Comparison of ENCODE assay signal across 13 mouse cellular contexts in the genomic region with DNA sequence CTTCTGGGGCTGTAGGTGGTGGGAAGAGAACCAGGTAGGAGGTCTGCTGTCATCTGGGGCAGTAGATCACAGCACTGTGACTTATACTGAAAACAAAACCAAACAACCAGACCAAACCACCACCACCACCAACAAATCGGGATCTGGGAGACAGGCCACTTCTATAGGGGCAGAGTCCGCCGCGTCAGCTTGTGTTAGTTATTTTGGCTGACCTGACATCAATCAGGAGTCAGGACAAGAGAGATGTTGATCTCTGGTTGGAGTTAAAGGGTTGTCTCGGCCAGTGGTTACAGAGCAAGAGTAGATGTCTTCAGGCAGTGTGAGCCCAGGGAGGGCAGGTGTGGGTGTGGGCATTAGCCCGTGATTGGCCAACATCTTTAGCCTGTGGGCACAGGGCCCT. TPM values are rescaled to one million over a fixed set of nuclear protein-coding genes. Genes with fewer than 3 reads are reported as not detected.
DNase-seq lines count a peak whose midpoint lies in the region; ATAC-seq and TF ChIP-seq lines count a peak whose summit lies in the region.
"Had no signal": no experiment of that assay in that cellular context is flagged by ENCODE, and none has a peak within 500 bp of the region (broad histone marks: within the 10 kb centered on the region; RNA-seq: fewer than 3 reads in every experiment).

No protein-coding gene starts in this region.

- DNase-seq in heart, adult 2 months: no peak
- DNase-seq in heart, postnatal 36 days: no peak
- DNase-seq in lung, postnatal 4 days: no peak
- no peak for DNase-seq in hindbrain, postnatal 0 days (ENCODE audit: low spot score)
- no peak for DNase-seq in B cell, adult 2 months
- no peak for DNase-seq in testis, postnatal 10 days (ENCODE audit: low spot score)
- DNase-seq: cerebellum, postnatal 14 days; gastrocnemius, postnatal 10 days; right cerebral cortex, postnatal 4 days had no signal

- no peak for TF ChIP-seq CTCF in heart, adult 2 months (IDR thresholded peaks at IDR 0.05)
- no peak for TF ChIP-seq CTCF in hindbrain, postnatal 0 days (IDR thresholded peaks at IDR 0.05; ENCODE audit: low read depth)

- no peak for TF ChIP-seq EP300 in heart, adult 2 months (IDR thresholded peaks at IDR 0.05; ENCODE audit: insufficient read depth, low read depth, low read length)

- peak overlapping the region; percentile 60; the same call in 1 of the 2 replicates for H3K4me2 ChIP-seq in lung, embryonic 16.5 days (ENCODE audit: low read depth, low read length)
- no peak overlapping the region for H3K4me2 ChIP-seq in hindbrain, postnatal 0 days (ENCODE audit: low read depth, low read length)
- peak overlapping the region; percentile 50 for H3K4me2 ChIP-seq in myocyte (ENCODE audit: low read depth)

- intact Hi-C loops in heart, adult 2 months (cut with DNase I): loop anchor here (2.0 kb wide), 1 partner anchor 16 kb away; no protein-coding TSS in a partner anchor
- intact Hi-C loops in heart, postnatal 36 days (cut with DNase I): no loop called here

- no peaks in the 10 kb centered on the region for H3K9me3 ChIP-seq in lung, embryonic 16.5 days (ENCODE audit: control insufficient read depth, low read length)
- H3K9me3 ChIP-seq in hindbrain, postnatal 0 days (ENCODE audit: low read length): no peaks in the 10 kb centered on the region

- H3ac ChIP-seq in myocyte (ENCODE audit: control insufficient read depth, insufficient read length): no peak overlapping the region

- 63% methylated on average over 6 of the region's 6 CpGs for WGBS in heart, adult 2 months
- WGBS in lung, embryonic 16.5 days: 67% methylated on average over 6 of the region's 6 CpGs
- 92% methylated on average over 6 of the region's 6 CpGs for WGBS in hindbrain, postnatal 0 days

- peak overlapping the region; percentile 57 for H3K9ac ChIP-seq in heart, adult 2 months (ENCODE audit: low read depth, low read length)
- peak overlapping the region; percentile 57; the same call in 1 of the 2 replicates for H3K9ac ChIP-seq in lung, embryonic 16.5 days (ENCODE audit: low read length)
- H3K9ac ChIP-seq in hindbrain, postnatal 0 days (replicated peaks; ENCODE audit: low read length): no peak overlapping the region

- no peak for TF ChIP-seq POLR2A in heart, adult 2 months (IDR thresholded peaks at IDR 0.05; ENCODE audit: insufficient read depth, low read depth, low read length)
- no peak for TF ChIP-seq POLR2A in myocyte (IDR thresholded peaks at IDR 0.05; ENCODE audit: insufficient read length, low read depth)

- H3K27me3 ChIP-seq in heart, adult 2 months (ENCODE audit: control insufficient read depth, insufficient read depth, low read length): no peaks in the 10 kb centered on the region
- H3K27me3 ChIP-seq in lung, embryonic 16.5 days (ENCODE audit: control insufficient read depth, insufficient read depth, low read depth, low read length): no peaks in the 10 kb centered on the region
- H3K27me3 ChIP-seq in hindbrain, postnatal 0 days (ENCODE audit: insufficient read depth, low read length): no peaks in the 10 kb centered on the region
- no peaks in the 10 kb centered on the region for H3K27me3 ChIP-seq in myocyte (ENCODE audit: control insufficient read depth, insufficient read depth, insufficient read length)

- no peaks in the 10 kb centered on the region; the same call in none of the 2 replicates for H3K36me3 ChIP-seq in heart, adult 2 months (ENCODE audit: control insufficient read depth, insufficient read depth, low read length)
- no peaks in the 10 kb centered on the region; the same call in 1 of the 2 replicates for H3K36me3 ChIP-seq in lung, embryonic 16.5 days (ENCODE audit: control insufficient read depth, insufficient read depth, low read length)
- no peaks in the 10 kb centered on the region for H3K36me3 ChIP-seq in hindbrain, postnatal 0 days (ENCODE audit: insufficient read depth, low read length)
- peaks cover 5% of the 10 kb centered on the region for H3K36me3 ChIP-seq in myocyte (ENCODE audit: control insufficient read depth, insufficient read depth)

- ATAC-seq in lung, embryonic 16.5 days (ENCODE audit: low read depth): peak; percentile 3
- ATAC-seq in hindbrain, postnatal 0 days: no peak

- H3K4me3 ChIP-seq in heart, adult 2 months: no peak overlapping the region
- no peak overlapping the region for H3K4me3 ChIP-seq in lung, embryonic 16.5 days (ENCODE audit: low read length)
- no peak overlapping the region for H3K4me3 ChIP-seq in hindbrain, postnatal 0 days (ENCODE audit: low read length)
- H3K4me3 ChIP-seq in myocyte: no peak overlapping the region

- H3K79me2 ChIP-seq in heart, adult 2 months (replicated peaks; ENCODE audit: control insufficient read depth, insufficient read depth, low read length): peaks cover 12% of the 10 kb centered on the region
- peaks cover 89% of the 10 kb centered on the region for H3K79me2 ChIP-seq in myocyte (ENCODE audit: control insufficient read depth, insufficient read depth)

- peaks cover 36% of the 10 kb centered on the region for H3K4me1 ChIP-seq in heart, adult 2 months (ENCODE audit: control insufficient read depth, insufficient read depth, low read length)
- H3K4me1 ChIP-seq in lung, embryonic 16.5 days (replicated peaks; ENCODE audit: control insufficient read depth, insufficient read depth, low read length): peaks cover 33% of the 10 kb centered on the region
- H3K4me1 ChIP-seq in hindbrain, postnatal 0 days (ENCODE audit: insufficient read depth, low read length): peaks cover 8% of the 10 kb centered on the region

- H3K27ac ChIP-seq in heart, adult 2 months: peak overlapping the region; percentile 93
- H3K27ac ChIP-seq in lung, embryonic 16.5 days (ENCODE audit: low read length): peak overlapping the region; percentile 99
- H3K27ac ChIP-seq in hindbrain, postnatal 0 days: peak overlapping the region; percentile 59; the same call in 1 of the 2 replicates

TF ChIP-seq in myocyte, 11 proteins besides CTCF, POLR2A, EP300 and RAD21:
- TF ChIP-seq POLR2AphosphoS2 (IDR thresholded peaks at IDR 0.05; ENCODE audit: insufficient read length, low read depth) (no peak), TCF12 (IDR thresholded peaks at IDR 0.05; ENCODE audit: insufficient read depth, poor library complexity, severe bottlenecking) (no peak), REST (IDR thresholded peaks at IDR 0.05; ENCODE audit: insufficient read depth, insufficient read length) (no peak), E2F4 (IDR thresholded peaks at IDR 0.05; ENCODE audit: insufficient read depth) (no peak), TCF3 (IDR thresholded peaks at IDR 0.05; ENCODE audit: insufficient read length, low read depth) (no peak), MYOD1 (IDR thresholded peaks at IDR 0.05; ENCODE audit: control insufficient read depth in 1 of 3, insufficient read length in 2 of 3, low read depth in 2 of 3) (peak in 1 of 3 experiments; percentile 21), USF1 (IDR thresholded peaks at IDR 0.05; ENCODE audit: low read depth) (no peak), CEBPB (IDR thresholded peaks at IDR 0.05; ENCODE audit: insufficient read depth, poor library complexity, severe bottlenecking) (no peak)

RNA-seq across cellular contexts. Expression of a gene that starts 7.9 kb away (rescaled TPM):
- total RNA-seq in heart, adult 2 months (2021): 10 to 100 TPM; 35.9 to 37.1 TPM
- 51.9 and 56.5 TPM in 2 replicates for polyA plus RNA-seq in heart, adult 2 months (2012; rRNA removed)
- total RNA-seq in heart, postnatal 36 days (2021): 10 to 100 TPM; 36.2 to 37.9 TPM
- 70.1 and 74.4 TPM in 2 replicates for polyA plus RNA-seq in lung, embryonic 16.5 days (2015; fragmentation: Nextera tagmentation; extraction: Ambion mirVana)
- total RNA-seq in hindbrain, postnatal 0 days (2014; rRNA removed): 40.6 and 41.0 TPM in 2 replicates
- 16.8 and 18.0 TPM in 2 replicates for polyA plus RNA-seq in hindbrain, postnatal 0 days (2015; fragmentation: Nextera tagmentation; extraction: Ambion mirVana)
- 120 TPM for polyA plus RNA-seq in myocyte (2012; fragmentation: generic; extraction: Trizol)

RNA-seq across cellular contexts. Expression of a gene that starts 29.8 kb away (rescaled TPM):
- total RNA-seq in heart, adult 2 months (2021): 10 to 100 TPM; 15.3 to 18.8 TPM
- polyA plus RNA-seq in heart, adult 2 months (2012; rRNA removed): 25.1 and 31.3 TPM in 2 replicates
- 10 to 100 TPM; 17.9 to 18.1 TPM for total RNA-seq in heart, postnatal 36 days (2021)
- 28.1 and 31.4 TPM in 2 replicates for polyA plus RNA-seq in lung, embryonic 16.5 days (2015; fragmentation: Nextera tagmentation; extraction: Ambion mirVana)
- 25.8 and 33.7 TPM in 2 replicates for total RNA-seq in hindbrain, postnatal 0 days (2014; rRNA removed)
- 20.2 and 21.8 TPM in 2 replicates for polyA plus RNA-seq in hindbrain, postnatal 0 days (2015; fragmentation: Nextera tagmentation; extraction: Ambion mirVana)
- polyA plus RNA-seq in myocyte (2012; fragmentation: generic; extraction: Trizol): 13.6 TPM

RNA-seq across cellular contexts. Expression of a gene that starts 44.9 kb away (rescaled TPM):
- total RNA-seq in heart, adult 2 months (2021): 100 to 1,000 TPM; 587 to 705 TPM
- 1,240 and 1,274 TPM in 2 replicates for polyA plus RNA-seq in heart, adult 2 months (2012; rRNA removed)
- total RNA-seq in heart, postnatal 36 days (2021): 100 to 1,000 TPM; 650 to 668 TPM
- 1,507 and 1,565 TPM in 2 replicates for polyA plus RNA-seq in lung, embryonic 16.5 days (2015; fragmentation: Nextera tagmentation; extraction: Ambion mirVana)
- total RNA-seq in hindbrain, postnatal 0 days (2014; rRNA removed): 1,557 and 1,861 TPM in 2 replicates
- polyA plus RNA-seq in hindbrain, postnatal 0 days (2015; fragmentation: Nextera tagmentation; extraction: Ambion mirVana): 786 and 796 TPM in 2 replicates
- 3,361 TPM for polyA plus RNA-seq in myocyte (2012; fragmentation: generic; extraction: Trizol)

RNA-seq across cellular contexts. Expression of a gene that starts 48.3 kb away (rescaled TPM):
- total RNA-seq in heart, adult 2 months (2021): not detected
- not detected in 2 replicates for polyA plus RNA-seq in heart, adult 2 months (2012; rRNA removed)
- total RNA-seq in heart, postnatal 36 days (2021): not detected
- polyA plus RNA-seq in lung, embryonic 16.5 days (2015; fragmentation: Nextera tagmentation; extraction: Ambion mirVana): 9.7 and 9.8 TPM in 2 replicates
- total RNA-seq in hindbrain, postnatal 0 days (2014; rRNA removed): not detected in 2 replicates
- not detected in 2 replicates for polyA plus RNA-seq in hindbrain, postnatal 0 days (2015; fragmentation: Nextera tagmentation; extraction: Ambion mirVana)
- not detected for polyA plus RNA-seq in myocyte (2012; fragmentation: generic; extraction: Trizol)
- total RNA-seq: gastrocnemius, postnatal 10 days; layer of hippocampus, postnatal 25 days; monocyte, adult 5-6 weeks had no signal

RNA-seq across cellular contexts. Expression of a gene that starts 50.7 kb away (rescaled TPM):
- total RNA-seq in heart, adult 2 months (2021): 10 to 100 TPM; 34.2 to 40.1 TPM
- 21.5 and 34.6 TPM in 2 replicates for polyA plus RNA-seq in heart, adult 2 months (2012; rRNA removed)
- 10 to 100 TPM; 43.1 to 49.5 TPM for total RNA-seq in heart, postnatal 36 days (2021)
- 32.9 and 35.1 TPM in 2 replicates for polyA plus RNA-seq in lung, embryonic 16.5 days (2015; fragmentation: Nextera tagmentation; extraction: Ambion mirVana)
- total RNA-seq in hindbrain, postnatal 0 days (2014; rRNA removed): 73.4 and 81.7 TPM in 2 replicates
- polyA plus RNA-seq in hindbrain, postnatal 0 days (2015; fragmentation: Nextera tagmentation; extraction: Ambion mirVana): 22.8 and 24.3 TPM in 2 replicates
- 49.4 TPM for polyA plus RNA-seq in myocyte (2012; fragmentation: generic; extraction: Trizol)
